Mouse (Mus musculus): ENCODE measurements around the gene Cdk9.

GRCm38 (mm10) chr2:32728463-32728862, 15.6 kb upstream of the Cdk9 start:
- TF ChIP-seq CTCF (IDR thresholded peaks at IDR 0.05; ENCODE audit: low read depth, low read length) (no peak), POLR2A (IDR thresholded peaks at IDR 0.05; ENCODE audit: borderline replicate concordance, low read depth, low read length) (no peak)
